Mouse (Mus musculus): Measurements from ENCODE around the gene Pik3r5. TPM values are rescaled to one million over a fixed set of nuclear protein-coding genes. Genes with fewer than 3 reads are reported as not detected.

Gene Pik3r5
- polyA plus RNA-seq, 1 experiment: 4.7 TPM

Other genes starting within 250 kb of the Pik3r5 start
- gene Ntn1, start 31.3 kb upstream of the Pik3r5 start, polyA plus RNA-seq (2012; rRNA removed): 14.1 and 14.4 TPM in 2 replicates
- 1.6 and 2.8 TPM in 2 replicates for gene Pik3r6, start 70.9 kb downstream of the Pik3r5 start, polyA plus RNA-seq (2012; rRNA removed)
- gene Mfsd6l, start 124.1 kb downstream of the Pik3r5 start, polyA plus RNA-seq (2012; rRNA removed): 17.8 and 23.5 TPM in 2 replicates
- gene Ccdc42, start 154.9 kb downstream of the Pik3r5 start, polyA plus RNA-seq (2012; rRNA removed): 0.10 and 0.59 TPM in 2 replicates

All from large intestine, adult 2 months (tissue).